Mouse (Mus musculus) heart, embryonic 13.5 days (tissue): ENCODE measurements around the gene Dzip1l. TPM values are rescaled to one million over a fixed set of nuclear protein-coding genes. Genes with fewer than 3 reads are reported as not detected.

ENCODE experiments used
- ATAC-seq: fragments of 200-750 bp; cut with Nextera tagmentation; 2 replicates; pipeline ENCODE4 v1.8.0; 2017; ENCODE audit warnings: moderate TSS enrichment; ENCODE audit not compliant: insufficient number of reproducible peaks, low FRiP score, low TSS enrichment; ENCODE audit errors: extremely low read depth
- H3K27ac ChIP-seq: fragments of 300-500 bp; sonication (generic); replicated peaks from 2 replicates; pipeline ENCODE4 v1.5.1; 2015; ENCODE audit warnings: moderate library complexity, mild to moderate bottlenecking, inconsistent platforms
- H3K27me3 ChIP-seq: fragments of 300-500 bp; sonication (generic); replicated peaks from 2 replicates; pipeline ENCODE4 v1.6.1; 2015; ENCODE audit warnings: mild to moderate bottlenecking, inconsistent platforms
- H3K36me3 ChIP-seq: fragments of 300-500 bp; sonication (generic); 2 replicates; pipeline ENCODE4 v1.6.1; 2015; ENCODE audit warnings: mild to moderate bottlenecking, inconsistent platforms
- H3K4me1 ChIP-seq: fragments of 300-500 bp; sonication (generic); 2 replicates; pipeline ENCODE4 v1.6.1; 2015; ENCODE audit warnings: inconsistent platforms
- H3K4me2 ChIP-seq: fragments of 300-500 bp; sonication (generic); 2 replicates; pipeline ENCODE4 v1.6.1; 2015; ENCODE audit warnings: inconsistent platforms, mild to moderate bottlenecking, moderate library complexity
- H3K4me3 ChIP-seq: fragments of 300-500 bp; sonication (generic); 2 replicates; pipeline ENCODE4 v1.5.1; 2015; ENCODE audit warnings: moderate library complexity, mild to moderate bottlenecking, inconsistent platforms
- H3K9ac ChIP-seq: fragments of 300-500 bp; sonication (generic); 2 replicates; pipeline ENCODE4 v1.6.1; 2015; ENCODE audit warnings: inconsistent platforms, mild to moderate bottlenecking, moderate library complexity
- H3K9me3 ChIP-seq: fragments of 300-500 bp; sonication (generic); 2 replicates; pipeline ENCODE4 v1.6.1; 2016; ENCODE audit warnings: inconsistent platforms
- WGBS: fragments of 180-500 bp; shearing (Covaris S2); methylation state at CpG from one replicate; pipeline ENCODE4 v1.1.7; 2015; ENCODE audit warnings: mixed read lengths; 5-methylcytosine and 5-hydroxymethylcytosine counted together
- polyA plus RNA-seq: library from polyadenylated mRNA; unstranded; fragments of >200 nt; fragmentation: Nextera tagmentation; extraction: Ambion mirVana; gene quantifications from 2 replicates; pipeline ENCODE4 v1.2.1, GENCODE M21; 2015

Gene Dzip1l
- polyA plus RNA-seq, 1 experiment from 2014 or later: 16.8 TPM

- Histone ChIP-seq H3K9ac (no peak overlapping the region), H3K27me3 (no peaks in the 10 kb centered on the region), H3K4me1 (no peaks in the 10 kb centered on the region), H3K4me3 (no peak overlapping the region), H3K4me2 (no peak overlapping the region), H3K36me3 (no peaks in the 10 kb centered on the region), H3K27ac (no peak overlapping the region), H3K9me3 (0 out of 2 replicates have a peak, but pooled peaks cover 9% of the 10 kb centered on the region)
- ATAC-seq: no peak
- WGBS: 50% methylated on average over 7 of the region's 7 CpGs
These were observed 65.7 kb downstream of the Dzip1l start for GRCm38 (mm10) chr9:99694961-99695360.

- Histone ChIP-seq H3K36me3 (no peaks in the 10 kb centered on the region), H3K27me3 (no peaks in the 10 kb centered on the region), H3K27ac (no peak overlapping the region), H3K4me3 (no peak overlapping the region), H3K4me1 (peaks cover 3% of the 10 kb centered on the region; the same call in 1 of the 2 replicates), H3K9me3 (0 out of 2 replicates have a peak, but pooled peaks cover 9% of the 10 kb centered on the region), H3K4me2 (no peak overlapping the region), H3K9ac (no peak overlapping the region)
- no peak for ATAC-seq
- 67% methylated on average over 2 of the region's 2 CpGs for WGBS
These were observed 70.6 kb downstream of the Dzip1l start for GRCm38 (mm10) chr9:99699752-99700389.

GRCm38 (mm10) chr9:99701187-99701586 lies 71.9 kb downstream of the Dzip1l start:
- Histone ChIP-seq H3K9me3 (0 out of 2 replicates have a peak, but pooled peaks cover 9% of the 10 kb centered on the region), H3K9ac (no peak overlapping the region), H3K36me3 (no peaks in the 10 kb centered on the region), H3K27me3 (no peaks in the 10 kb centered on the region), H3K4me3 (no peak overlapping the region), H3K27ac (no peak overlapping the region), H3K4me2 (no peak overlapping the region), H3K4me1 (peaks cover 3% of the 10 kb centered on the region; the same call in 1 of the 2 replicates)
- no peak for ATAC-seq
- WGBS: 81% methylated on average over 2 of the region's 2 CpGs

- peaks cover 3% of the 10 kb centered on the region; the same call in 1 of the 2 replicates for H3K4me1 ChIP-seq
- no peaks in the 10 kb centered on the region for H3K27me3 ChIP-seq
- 56% methylated on average over 6 of the region's 6 CpGs for WGBS
- ATAC-seq: no peak
- no peak overlapping the region for H3K4me3 ChIP-seq
- no peak overlapping the region for H3K27ac ChIP-seq
- H3K4me2 ChIP-seq: no peak overlapping the region
- no peak overlapping the region for H3K9ac ChIP-seq
- H3K9me3 ChIP-seq: 0 out of 2 replicates have a peak, but pooled peaks cover 3% of the 10 kb centered on the region
- no peaks in the 10 kb centered on the region for H3K36me3 ChIP-seq
These were observed 72.9 kb downstream of the Dzip1l start for GRCm38 (mm10) chr9:99702215-99702614.

- Histone ChIP-seq H3K27ac (no peak overlapping the region), H3K4me2 (no peak overlapping the region), H3K9ac (no peak overlapping the region), H3K9me3 (no peaks in the 10 kb centered on the region), H3K27me3 (no peaks in the 10 kb centered on the region), H3K36me3 (no peaks in the 10 kb centered on the region), H3K4me3 (no peak overlapping the region), H3K4me1 (peaks cover 3% of the 10 kb centered on the region; the same call in 1 of the 2 replicates)
- WGBS: 63% methylated on average over 6 of the region's 6 CpGs
- no peak for ATAC-seq
These were observed 74.4 kb downstream of the Dzip1l start for GRCm38 (mm10) chr9:99703711-99704110.

- H3K4me2 ChIP-seq: no peak overlapping the region
- peaks cover 3% of the 10 kb centered on the region; the same call in 1 of the 2 replicates for H3K4me1 ChIP-seq
- H3K36me3 ChIP-seq: no peaks in the 10 kb centered on the region
- H3K27me3 ChIP-seq: no peaks in the 10 kb centered on the region
- H3K27ac ChIP-seq: no peak overlapping the region
- WGBS: 77% methylated on average over 6 of the region's 6 CpGs
- H3K9ac ChIP-seq: no peak overlapping the region
- no peaks in the 10 kb centered on the region for H3K9me3 ChIP-seq
- no peak overlapping the region for H3K4me3 ChIP-seq
- ATAC-seq: no peak
These were observed 77.0 kb downstream of the Dzip1l start for GRCm38 (mm10) chr9:99706264-99706663.

GRCm38 (mm10) chr9:99707425-99708126 lies 78.3 kb downstream of the Dzip1l start:
- Histone ChIP-seq H3K4me3 (no peak overlapping the region), H3K9me3 (no peaks in the 10 kb centered on the region), H3K27me3 (no peaks in the 10 kb centered on the region), H3K4me1 (peaks cover 3% of the 10 kb centered on the region; the same call in 1 of the 2 replicates), H3K36me3 (no peaks in the 10 kb centered on the region), H3K27ac (no peak overlapping the region), H3K9ac (no peak overlapping the region), H3K4me2 (no peak overlapping the region)
- 67% methylated on average over 11 of the region's 11 CpGs for WGBS
- no peak for ATAC-seq

GRCm38 (mm10) chr9:99709588-99710248 lies 80.4 kb downstream of the Dzip1l start:
- Histone ChIP-seq H3K4me3 (no peak overlapping the region), H3K27ac (no peak overlapping the region), H3K9ac (no peak overlapping the region), H3K4me1 (no peaks in the 10 kb centered on the region), H3K4me2 (no peak overlapping the region), H3K27me3 (no peaks in the 10 kb centered on the region), H3K36me3 (no peaks in the 10 kb centered on the region), H3K9me3 (no peaks in the 10 kb centered on the region)
- 81% methylated on average over 22 of the region's 22 CpGs for WGBS
- no peak for ATAC-seq

- H3K27me3 ChIP-seq: no peaks in the 10 kb centered on the region
- no peak overlapping the region for H3K9ac ChIP-seq
- ATAC-seq: no peak
- no peak overlapping the region for H3K27ac ChIP-seq
- no peak overlapping the region for H3K4me2 ChIP-seq
- no peak overlapping the region for H3K4me3 ChIP-seq
- no peaks in the 10 kb centered on the region for H3K4me1 ChIP-seq
- H3K9me3 ChIP-seq: no peaks in the 10 kb centered on the region
- no peaks in the 10 kb centered on the region for H3K36me3 ChIP-seq
- 66% methylated on average over 4 of the region's 4 CpGs for WGBS
These were observed 81.0 kb downstream of the Dzip1l start for GRCm38 (mm10) chr9:99710297-99710696.

GRCm38 (mm10) chr9:99717134-99717533 lies 87.8 kb downstream of the Dzip1l start, which contains the start of gene Cldn18:
TSS of gene Cldn18 (minus strand) at chr9:99717267.
- Histone ChIP-seq H3K4me3 (no peak within 1 kb of the TSS), H3K9me3 (no peaks in the 10 kb centered on the region), H3K9ac (no peak within 1 kb of the TSS), H3K27ac (no peak within 1 kb of the TSS), H3K36me3 (no peaks in the 10 kb centered on the region), H3K4me2 (no peak within 1 kb of the TSS), H3K27me3 (no peaks in the 10 kb centered on the region), H3K4me1 (no peaks in the 10 kb centered on the region)
- WGBS: 76% methylated on average over 14 of the region's 14 CpGs
- ATAC-seq: no peak
